Mouse (Mus musculus): ENCODE data around the gene Lrmda. TPM values are rescaled to one million over a fixed set of nuclear protein-coding genes. Genes with fewer than 3 reads are reported as not detected.

The Lrmda gene
- polyA plus RNA-seq, 1 experiment from 2014 or later: 0.25 TPM

DNA sequence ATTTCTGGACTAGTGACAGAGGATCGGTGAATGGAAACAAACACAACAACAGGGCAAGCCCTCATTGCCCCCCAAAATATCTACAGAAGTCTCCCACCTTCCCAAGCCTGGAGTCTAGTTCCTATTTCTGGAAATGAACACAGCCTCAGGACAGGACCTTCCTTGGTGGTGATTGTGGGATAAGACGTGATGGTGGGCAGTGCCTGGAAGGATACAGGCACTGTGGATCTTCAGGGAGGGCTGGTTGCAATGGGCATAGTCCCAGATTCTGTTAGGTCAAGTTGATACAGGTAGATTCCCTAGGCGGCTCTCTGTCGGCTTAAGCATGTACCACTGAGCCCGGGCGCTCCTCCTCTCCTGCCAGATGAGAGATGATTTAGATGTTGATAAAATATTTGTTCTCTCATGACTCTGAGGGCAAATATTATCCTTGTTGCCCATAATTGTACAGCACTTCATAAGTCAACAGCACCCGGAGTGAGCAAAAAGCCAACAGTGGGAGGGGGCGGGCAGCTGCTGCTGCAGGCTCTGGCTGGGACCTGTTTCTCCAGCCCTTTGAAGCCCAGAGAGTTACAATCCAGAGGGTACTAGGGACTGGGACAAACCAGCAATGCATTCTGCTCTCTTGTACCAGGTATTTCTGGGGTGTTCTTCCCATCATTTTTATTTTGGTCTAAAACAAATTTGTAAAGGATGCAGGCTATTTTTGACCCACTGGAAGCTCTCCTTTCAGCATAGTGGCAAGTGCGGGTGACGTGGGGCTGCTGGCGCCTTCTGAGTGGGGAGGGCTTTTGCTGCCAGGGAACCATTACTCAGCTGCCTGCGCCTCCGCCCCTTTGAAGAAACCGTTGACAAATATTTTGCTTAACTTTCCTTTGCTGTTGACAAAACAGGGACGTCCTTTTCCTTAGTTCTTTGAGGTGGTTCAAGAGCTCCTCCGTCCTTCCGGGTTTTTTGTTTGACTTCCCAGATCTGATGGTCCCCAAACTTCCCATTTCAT is 630.8 kb downstream of the Lrmda start:
- H3K9me3 ChIP-seq (replicated peaks): no peaks in the 10 kb centered on the region
- DNase-seq (no peak), ATAC-seq (ENCODE audit: low read depth) (no peak)
- WGBS (ENCODE audit: insufficient replicate concordance): 53% methylated on average over 17 of the region's 17 CpGs
- H3K4me1 ChIP-seq (replicated peaks): no peaks in the 10 kb centered on the region
- H3K27me3 ChIP-seq: no peaks in the 10 kb centered on the region
- H3K9ac ChIP-seq: no peak overlapping the region
- no peak overlapping the region for H3K4me3 ChIP-seq (replicated peaks)
- H3K36me3 ChIP-seq: no peaks in the 10 kb centered on the region
- no peak overlapping the region for H3K27ac ChIP-seq
- no peak overlapping the region for H3K4me2 ChIP-seq

DNA sequence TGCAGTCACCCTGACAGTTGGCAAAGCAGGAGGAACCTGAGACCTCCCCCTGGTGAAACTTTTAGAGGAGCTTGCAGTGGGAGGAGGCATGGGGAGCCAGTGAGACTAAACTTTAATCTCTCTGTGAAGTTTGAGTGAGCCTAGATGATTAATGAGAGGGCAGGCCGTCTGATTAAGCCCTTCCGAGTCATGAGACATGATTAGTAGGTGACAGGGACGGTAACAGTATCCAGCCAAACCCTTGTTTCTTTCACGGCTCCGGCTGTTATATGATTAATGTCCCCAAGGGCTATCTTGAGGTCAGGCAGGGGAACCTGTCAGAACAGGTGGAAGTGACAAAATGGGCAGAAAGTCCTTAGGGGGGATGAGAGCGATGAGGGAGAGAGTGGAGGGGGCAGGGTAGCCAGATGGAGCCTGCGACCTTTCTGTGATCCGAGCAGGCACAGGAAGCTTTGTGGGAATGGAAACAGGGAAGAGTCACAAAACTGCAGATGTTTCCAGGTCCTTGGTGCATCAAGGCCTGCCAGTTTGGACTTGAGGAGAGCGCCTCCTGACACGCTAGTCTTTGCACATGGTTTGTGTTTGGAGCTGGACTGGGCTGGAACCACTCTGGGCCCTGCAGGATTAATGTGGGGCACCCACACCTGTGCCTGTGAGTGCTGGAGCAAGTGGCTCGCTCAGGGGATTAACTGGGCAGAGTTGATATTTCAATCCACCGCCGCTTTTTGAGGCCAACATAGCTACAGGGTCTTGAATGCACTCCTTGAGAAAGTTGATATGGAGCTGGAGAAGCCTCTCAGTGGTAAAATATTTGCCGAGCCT is 631.8 kb downstream of the Lrmda start:
- Histone ChIP-seq H3K4me1 (replicated peaks) (no peaks in the 10 kb centered on the region), H3K4me3 (replicated peaks) (no peak overlapping the region), H3K27ac (no peak overlapping the region), H3K9me3 (replicated peaks) (no peaks in the 10 kb centered on the region), H3K9ac (no peak overlapping the region), H3K27me3 (no peaks in the 10 kb centered on the region), H3K36me3 (no peaks in the 10 kb centered on the region), H3K4me2 (no peak overlapping the region)
- ATAC-seq (ENCODE audit: low read depth) (no peak), DNase-seq (no peak)
- WGBS (ENCODE audit: insufficient replicate concordance): 57% methylated on average over 14 of the region's 14 CpGs

DNA sequence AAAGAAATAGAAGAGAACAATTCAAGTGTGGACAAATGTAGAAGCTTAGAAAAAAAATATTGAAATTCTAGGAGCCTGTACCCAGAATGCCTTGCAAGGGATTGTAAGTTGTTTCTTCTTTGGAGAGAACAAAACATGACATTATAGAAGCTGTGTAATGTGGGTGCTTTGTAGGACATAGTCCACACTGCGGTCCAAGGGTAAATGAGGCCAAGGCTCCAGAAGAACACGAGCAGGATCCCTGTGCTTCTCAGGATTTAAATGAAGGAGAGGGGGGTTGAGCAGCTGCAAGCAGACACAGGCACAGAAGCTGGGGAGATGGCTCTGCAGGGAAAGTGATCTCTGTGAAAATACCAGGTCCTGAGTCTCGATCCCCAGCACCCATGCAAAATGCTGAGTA is 643.0 kb downstream of the Lrmda start:
- no peak for ATAC-seq (ENCODE audit: low read depth)
- Histone ChIP-seq H3K9me3 (replicated peaks) (no peaks in the 10 kb centered on the region), H3K9ac (no peak overlapping the region), H3K27ac (no peak overlapping the region), H3K36me3 (no peaks in the 10 kb centered on the region), H3K4me1 (replicated peaks) (no peaks in the 10 kb centered on the region), H3K4me2 (no peak overlapping the region), H3K27me3 (no peaks in the 10 kb centered on the region), H3K4me3 (replicated peaks) (no peak overlapping the region)
- WGBS (ENCODE audit: insufficient replicate concordance): 51% methylated on average over 3 of the region's 3 CpGs
- DNase-seq: no peak

- no peak for ATAC-seq (ENCODE audit: low read depth)
- no peak for DNase-seq
- Histone ChIP-seq H3K9ac (no peak overlapping the region), H3K4me1 (replicated peaks) (no peaks in the 10 kb centered on the region), H3K27me3 (no peaks in the 10 kb centered on the region), H3K9me3 (replicated peaks) (no peaks in the 10 kb centered on the region), H3K27ac (no peak overlapping the region), H3K36me3 (no peaks in the 10 kb centered on the region), H3K4me2 (no peak overlapping the region), H3K4me3 (replicated peaks) (no peak overlapping the region)
- 60% methylated on average over 3 of the region's 3 CpGs for WGBS (ENCODE audit: insufficient replicate concordance)
These were observed 646.9 kb downstream of the Lrmda start for GRCm38 (mm10) chr14:22666437-22666836.

DNA sequence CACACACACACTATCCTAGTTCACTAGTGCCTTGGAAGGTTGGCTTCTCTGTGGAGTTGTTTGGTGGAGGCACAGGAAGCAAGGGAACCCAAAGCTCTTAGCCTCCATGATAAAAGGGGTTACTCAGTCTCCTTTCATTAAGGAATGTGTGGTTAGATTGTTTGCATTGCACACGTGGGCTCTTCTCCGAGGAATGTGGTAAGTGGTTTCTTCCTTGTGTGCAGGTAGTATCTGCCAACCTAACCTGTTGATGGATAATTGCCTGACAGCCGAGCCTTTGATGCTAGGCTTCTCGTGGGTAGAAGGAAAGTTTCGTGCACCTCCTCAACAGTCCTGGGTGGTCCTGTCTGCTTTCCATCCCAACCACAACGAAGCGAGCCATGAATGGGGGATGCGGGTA is 648.8 kb downstream of the Lrmda start:
- H3K9ac ChIP-seq: no peak overlapping the region
- no peaks in the 10 kb centered on the region for H3K27me3 ChIP-seq
- ATAC-seq (ENCODE audit: low read depth): no peak
- DNase-seq: no peak
- H3K4me1 ChIP-seq (replicated peaks): no peaks in the 10 kb centered on the region
- no peak overlapping the region for H3K27ac ChIP-seq
- 50% methylated on average over 8 of the region's 8 CpGs for WGBS (ENCODE audit: insufficient replicate concordance)
- H3K9me3 ChIP-seq (replicated peaks): no peaks in the 10 kb centered on the region
- H3K36me3 ChIP-seq: no peaks in the 10 kb centered on the region
- H3K4me2 ChIP-seq: no peak overlapping the region
- no peak overlapping the region for H3K4me3 ChIP-seq (replicated peaks)

GRCm38 (mm10) chr14:22668711-22669110 is 649.2 kb downstream of the Lrmda start:
- Histone ChIP-seq H3K36me3 (no peaks in the 10 kb centered on the region), H3K27ac (no peak overlapping the region), H3K4me3 (replicated peaks) (no peak overlapping the region), H3K9me3 (replicated peaks) (no peaks in the 10 kb centered on the region), H3K9ac (no peak overlapping the region), H3K4me1 (replicated peaks) (no peaks in the 10 kb centered on the region), H3K4me2 (no peak overlapping the region), H3K27me3 (no peaks in the 10 kb centered on the region)
- 59% methylated on average over 6 of the region's 6 CpGs for WGBS (ENCODE audit: insufficient replicate concordance)
- DNase-seq (no peak), ATAC-seq (ENCODE audit: low read depth) (no peak)

DNA sequence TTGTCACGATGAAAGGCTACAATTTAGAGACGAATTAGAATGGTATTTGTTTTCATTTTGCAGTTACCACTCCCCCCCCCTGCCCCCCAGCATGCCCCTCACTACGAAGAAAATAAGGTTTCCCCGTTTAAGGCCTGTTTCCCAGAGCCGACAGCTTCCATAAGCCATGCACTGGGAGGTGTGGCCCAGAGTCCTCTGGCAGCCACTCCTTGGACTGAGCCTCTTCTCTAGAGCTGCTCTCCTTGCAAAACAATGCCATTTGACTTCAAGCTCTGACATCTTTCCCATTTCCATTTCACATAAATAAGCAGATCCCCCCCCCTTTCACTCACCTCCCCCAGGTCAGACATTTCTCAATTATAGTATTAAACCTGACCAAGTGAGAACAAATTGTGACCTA is 654.1 kb downstream of the Lrmda start:
- Histone ChIP-seq H3K36me3 (no peaks in the 10 kb centered on the region), H3K9me3 (replicated peaks) (no peaks in the 10 kb centered on the region), H3K4me3 (replicated peaks) (no peak overlapping the region), H3K27ac (no peak overlapping the region), H3K27me3 (no peaks in the 10 kb centered on the region), H3K4me2 (no peak overlapping the region), H3K9ac (no peak overlapping the region), H3K4me1 (replicated peaks) (no peaks in the 10 kb centered on the region)
- ATAC-seq (ENCODE audit: low read depth): no peak
- no peak for DNase-seq
- WGBS (ENCODE audit: insufficient replicate concordance): 57% methylated on average over 5 of the region's 5 CpGs

DNA sequence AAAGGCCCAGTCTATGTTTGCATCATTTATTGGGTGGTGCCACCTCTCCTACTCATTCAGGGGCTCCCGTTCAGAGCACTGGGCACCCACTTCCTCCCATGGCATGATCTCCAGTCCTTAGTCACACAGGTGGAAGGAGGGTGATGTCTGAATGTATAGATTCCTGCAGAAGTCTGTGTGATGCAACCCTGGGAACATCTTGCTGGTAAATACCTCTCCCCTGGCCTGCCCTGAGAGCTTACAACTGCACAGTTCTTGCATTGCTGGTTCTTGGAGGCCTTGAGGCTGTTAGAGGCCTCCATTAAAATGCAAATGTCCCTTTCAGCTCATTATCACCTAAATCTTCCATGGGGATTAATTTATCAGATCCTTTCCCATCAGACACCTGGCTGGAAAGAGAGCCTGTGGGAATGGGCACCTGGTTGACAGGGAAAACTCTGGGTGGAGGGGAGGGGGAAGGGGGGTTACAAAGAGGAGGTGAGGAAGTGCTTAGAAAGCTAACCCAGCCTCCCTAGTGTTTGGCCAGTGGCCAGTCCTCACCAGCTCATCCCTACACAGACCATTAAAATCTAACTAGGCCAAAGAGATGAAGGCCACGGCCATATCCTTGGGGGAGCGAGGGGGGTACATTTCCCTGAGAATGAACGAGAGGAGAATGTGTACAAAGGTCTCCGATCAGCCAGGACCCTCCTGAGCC is 659.6 kb downstream of the Lrmda start:
- Histone ChIP-seq H3K27ac (no peak overlapping the region), H3K4me1 (replicated peaks) (no peaks in the 10 kb centered on the region), H3K9ac (no peak overlapping the region), H3K36me3 (no peaks in the 10 kb centered on the region), H3K9me3 (replicated peaks) (no peaks in the 10 kb centered on the region), H3K4me3 (replicated peaks) (no peak overlapping the region), H3K4me2 (no peak overlapping the region), H3K27me3 (no peaks in the 10 kb centered on the region)
- no peak for DNase-seq
- ATAC-seq (ENCODE audit: low read depth): no peak
- WGBS (ENCODE audit: insufficient replicate concordance): 59% methylated on average over 5 of the region's 5 CpGs

DNA sequence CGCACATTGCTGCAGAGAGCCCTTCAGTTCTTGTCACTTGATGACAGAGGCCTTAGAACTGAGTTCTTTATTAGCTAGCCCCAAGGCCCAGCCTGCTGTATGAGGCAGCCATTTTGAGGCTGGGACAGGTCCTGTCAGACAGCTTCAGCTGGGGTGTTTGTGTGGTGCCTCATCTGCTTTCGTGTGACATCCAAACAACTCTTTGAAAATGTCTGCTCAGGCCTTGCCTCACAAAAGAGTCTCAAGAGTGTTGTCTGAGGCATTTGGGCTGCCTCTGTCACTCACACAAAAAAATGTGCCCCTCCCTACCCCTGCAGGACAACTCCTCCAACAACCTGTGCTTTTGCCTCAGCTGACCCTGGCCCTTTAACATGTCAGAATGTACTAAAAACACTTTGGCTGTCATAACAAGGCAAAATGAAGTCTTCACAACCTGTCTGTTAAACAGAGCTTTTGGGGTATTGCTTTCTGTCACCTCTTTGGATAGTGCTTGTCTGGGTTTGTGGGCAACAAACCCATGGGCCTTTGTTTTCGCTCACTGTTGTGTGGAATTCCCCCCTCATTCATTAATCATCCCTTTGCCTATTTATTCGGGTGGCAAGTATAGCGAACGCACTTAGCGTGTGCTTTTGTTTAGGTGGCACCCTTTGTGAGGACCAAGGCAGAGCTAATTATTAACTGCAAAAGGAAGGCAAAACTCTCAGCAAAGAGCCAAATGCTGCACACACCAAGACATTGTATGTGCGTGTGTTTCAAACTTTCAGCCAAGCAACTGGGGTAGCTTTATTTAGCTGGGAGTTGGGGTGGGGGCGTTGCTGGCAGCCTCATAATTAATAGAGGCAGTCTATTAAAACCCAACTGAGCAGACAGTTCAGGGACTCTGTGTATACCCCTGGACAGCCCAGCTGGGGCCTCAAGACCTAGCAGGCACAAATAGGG is 660.5 kb downstream of the Lrmda start:
- Histone ChIP-seq H3K9ac (no peak overlapping the region), H3K36me3 (no peaks in the 10 kb centered on the region), H3K27ac (no peak overlapping the region), H3K9me3 (replicated peaks) (no peaks in the 10 kb centered on the region), H3K4me1 (replicated peaks) (no peaks in the 10 kb centered on the region), H3K4me3 (replicated peaks) (no peak overlapping the region), H3K4me2 (no peak overlapping the region), H3K27me3 (no peaks in the 10 kb centered on the region)
- ATAC-seq (ENCODE audit: low read depth) (no peak), DNase-seq (no peak)
- 70% methylated on average over 9 of the region's 9 CpGs for WGBS (ENCODE audit: insufficient replicate concordance)

DNA sequence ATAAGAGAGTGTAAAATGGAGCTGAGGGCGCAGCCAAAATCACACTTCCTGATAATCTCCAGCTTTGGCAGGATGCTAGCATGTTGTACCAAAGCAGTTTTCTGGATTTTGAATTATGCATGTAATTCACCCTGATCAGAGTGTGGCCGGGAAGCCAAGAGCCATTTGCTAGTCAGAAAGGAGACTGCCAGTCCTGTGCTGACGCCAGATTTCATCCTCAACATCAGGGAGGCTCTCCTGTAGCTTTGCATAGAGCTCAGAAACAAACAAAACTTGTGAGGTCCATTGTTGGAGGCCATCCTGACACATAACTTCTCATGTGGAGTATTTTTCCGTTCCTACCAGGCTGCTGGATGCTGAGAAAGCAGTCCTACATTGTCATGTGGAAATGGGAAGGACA is 667.4 kb downstream of the Lrmda start:
- ATAC-seq (ENCODE audit: low read depth) (no peak), DNase-seq (no peak)
- Histone ChIP-seq H3K4me3 (replicated peaks) (no peak overlapping the region), H3K9ac (no peak overlapping the region), H3K9me3 (replicated peaks) (no peaks in the 10 kb centered on the region), H3K4me2 (no peak overlapping the region), H3K36me3 (no peaks in the 10 kb centered on the region), H3K4me1 (replicated peaks) (no peaks in the 10 kb centered on the region), H3K27me3 (no peaks in the 10 kb centered on the region), H3K27ac (no peak overlapping the region)
- 60% methylated on average over 4 of the region's 4 CpGs for WGBS (ENCODE audit: insufficient replicate concordance)
